Mouse (Mus musculus) kidney, postnatal 36 days (tissue): ENCODE results near the gene Sgsh.

Experiments
- DNase-seq, 2 experiments: peaks; one replicate each; pipeline ENCODE4 v3.0.0; 2021 to 2022; ENCODE audit warnings: mixed read lengths in 2 of 2

The Sgsh gene

GRCm38 (mm10) chr11:119306762-119307657 lies 48.3 kb downstream of the Sgsh start:
- peak; percentile 24 to 30 for DNase-seq

- DNase-seq = peak; percentile 68 to 75
Observed at GRCm38 (mm10) chr11:119304904-119305712, 50.2 kb downstream of the Sgsh start.

- no peak for DNase-seq
Observed at GRCm38 (mm10) chr11:119300986-119301385, 54.4 kb downstream of the Sgsh start.

- no peak for DNase-seq
Observed at GRCm38 (mm10) chr11:119300246-119300935, 54.9 kb downstream of the Sgsh start.

- peak; percentile 96 to 100 for DNase-seq
Observed at GRCm38 (mm10) chr11:119299391-119300245, 55.7 kb downstream of the Sgsh start, which contains the start of gene Eif4a3. TSS of gene Eif4a3 (minus strand) at chr11:119300089.

GRCm38 (mm10) chr11:119298917-119299316 lies 56.4 kb downstream of the Sgsh start:
- no peak for DNase-seq

GRCm38 (mm10) chr11:119297996-119298395 lies 57.3 kb downstream of the Sgsh start:
- no peak for DNase-seq
